Mouse (Mus musculus) erythroblast, embryonic 14.5 days (primary cell): Measurements from ENCODE around the gene Polr1b.

Source experiments
- GATA1 ChIP-seq: IDR thresholded peaks from 2 replicates; pipeline ENCODE4 v1.6.1; 2012; ENCODE audit warnings: low read length, inconsistent platforms, mixed read lengths
- TAL1 ChIP-seq: IDR thresholded peaks from 3 replicates; pipeline ENCODE4 v1.6.1; 2012; ENCODE audit warnings: low read length, inconsistent platforms, mixed read lengths

DNA sequence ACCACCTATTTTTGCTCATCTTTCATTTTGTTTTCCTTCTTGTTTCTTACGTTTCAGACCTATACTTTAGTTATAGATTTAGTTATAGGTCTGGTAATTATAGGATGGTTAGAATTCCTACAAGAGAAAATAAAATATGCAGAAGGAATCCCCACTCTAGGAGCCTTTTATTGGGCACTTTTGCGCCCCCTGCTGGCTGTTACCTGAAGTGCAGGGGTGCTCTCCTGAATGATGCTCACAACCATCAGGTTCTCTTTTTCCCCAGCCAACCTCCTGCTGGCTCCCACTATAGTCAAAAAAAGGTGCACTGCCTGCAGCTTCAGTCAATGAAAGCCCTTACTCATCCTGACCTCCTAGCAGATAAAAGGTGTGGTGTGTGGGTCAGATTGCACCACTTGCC, 15.8 kb upstream of the Polr1b start:
- TF ChIP-seq GATA1 = no peak
- TF ChIP-seq TAL1 = no peak
